Mouse (Mus musculus): Measurements from ENCODE around the gene Wfdc9. TPM values are rescaled to one million over a fixed set of nuclear protein-coding genes. Genes with fewer than 3 reads are reported as not detected.

Wfdc9 gene
- polyA plus RNA-seq (2017; shearing (Covaris generic)), result not detected

GRCm38 (mm10) chr2:164656483-164656882 is at the start of gene Wfdc9:
TSS of gene Wfdc9 (minus strand) at chr2:164656583.
- no peak for ATAC-seq

GRCm38 (mm10) chr2:164705991-164706390 is 49.6 kb upstream of the Wfdc9 start:
- no peak for ATAC-seq

DNA sequence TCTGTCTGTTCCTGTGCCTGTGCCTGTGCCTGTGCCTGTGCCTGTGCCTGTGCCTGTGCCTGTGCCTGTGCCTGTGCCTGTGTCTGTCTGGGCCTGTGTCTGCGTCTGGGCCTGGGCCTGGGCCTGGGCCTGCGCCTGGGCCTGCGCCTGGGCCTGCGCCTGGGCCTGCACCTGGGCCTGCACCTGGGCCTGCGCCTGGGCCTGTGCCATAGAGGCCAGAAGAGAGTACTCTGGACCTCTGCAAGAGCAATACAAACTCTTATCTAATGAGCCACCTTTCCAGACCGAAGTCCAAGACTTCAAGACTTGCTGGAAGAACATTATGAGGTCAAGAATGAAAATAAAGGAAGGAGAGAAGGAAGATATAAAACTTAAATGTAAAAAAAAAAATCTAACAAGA is 48.9 kb upstream of the Wfdc9 start:
- ATAC-seq, result no peak

DNA sequence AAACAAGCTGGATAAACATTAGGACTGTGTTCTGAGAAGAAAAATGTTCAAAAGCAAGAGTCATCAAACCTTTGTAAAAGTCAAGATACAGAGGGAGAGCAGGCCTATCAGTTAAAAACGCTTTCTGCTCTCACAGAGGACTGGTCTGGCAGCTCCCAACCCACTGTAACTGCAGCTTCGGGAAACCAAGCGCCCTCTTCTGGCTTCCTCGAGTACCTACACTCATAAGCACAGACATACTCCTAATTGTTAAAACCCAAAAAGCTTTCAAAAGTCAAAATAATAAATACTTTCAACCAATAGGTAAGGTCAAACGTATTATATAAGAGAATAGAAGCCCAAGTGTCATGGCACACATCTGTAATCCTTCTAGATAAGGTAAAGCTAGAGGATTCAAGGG is 47.9 kb upstream of the Wfdc9 start:
- no peak for ATAC-seq

DNA sequence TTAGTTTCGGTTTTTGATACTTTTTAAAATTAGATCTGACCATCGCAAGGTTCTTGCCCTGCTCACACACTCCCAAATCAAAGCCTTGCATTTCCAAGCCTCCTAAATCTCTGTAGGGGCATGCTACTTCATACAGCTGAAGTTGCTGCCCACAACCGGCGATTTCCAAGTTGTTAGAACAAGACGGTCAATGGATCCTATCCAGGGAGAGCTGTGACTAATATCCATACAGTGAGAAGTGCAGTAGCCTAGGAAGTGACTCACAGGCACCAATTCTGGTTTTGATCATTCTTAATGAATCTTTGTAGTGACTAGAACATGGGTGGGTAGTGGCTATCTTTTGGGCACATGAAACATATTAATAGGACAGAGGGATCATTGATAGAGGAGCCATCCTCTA is 45.4 kb upstream of the Wfdc9 start:
- ATAC-seq, result no peak

DNA sequence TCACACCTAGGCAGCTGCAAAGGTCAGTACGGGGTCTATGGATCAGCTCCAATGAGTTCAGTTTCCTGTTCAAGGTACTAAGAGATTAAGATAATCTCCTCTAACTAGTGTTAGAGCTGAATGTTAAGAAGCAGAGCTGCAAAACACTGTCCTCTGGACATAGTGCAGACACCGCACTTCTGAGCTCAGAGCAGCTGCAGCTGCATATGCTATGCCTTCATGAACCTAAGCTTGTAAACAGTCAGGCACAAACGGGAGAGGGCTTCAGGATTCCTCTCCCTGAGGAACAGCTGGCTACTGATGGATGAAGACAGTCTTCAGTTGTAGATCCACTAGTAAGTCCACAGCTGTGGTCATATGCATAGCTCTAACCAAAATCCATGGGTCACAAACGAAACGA is 44.6 kb upstream of the Wfdc9 start:
- ATAC-seq, result no peak

DNA sequence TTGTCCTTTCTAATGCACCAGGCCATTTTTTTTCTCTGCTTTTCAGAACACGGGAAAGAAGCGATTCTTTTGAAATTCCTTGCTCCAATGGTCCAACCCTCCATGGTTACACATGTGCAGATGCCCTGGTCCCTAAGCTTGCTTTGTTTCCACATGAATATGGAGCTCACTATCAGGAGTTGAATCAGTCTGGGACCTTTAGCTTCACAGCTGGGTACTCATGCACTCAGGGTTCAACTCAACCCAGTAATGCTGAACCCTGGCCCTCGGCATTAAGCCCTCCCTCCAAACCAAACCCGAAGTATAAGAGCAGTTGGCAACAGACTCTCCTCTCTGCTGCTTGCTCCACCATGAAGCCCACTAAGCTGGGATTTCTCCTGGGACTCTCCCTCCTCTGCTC is 41.8 kb upstream of the Wfdc9 start, which contains the start of gene Spint4:
TSS of gene Spint4 (plus strand) at position 301 of the 400 bp plus-strand sequence.
- ATAC-seq, result no peak

GRCm38 (mm10) chr2:164684807-164685206 is 28.4 kb upstream of the Wfdc9 start, which contains the start of gene Wfdc13:
TSS of gene Wfdc13 (plus strand) at chr2:164685107.
- no peak for ATAC-seq

DNA sequence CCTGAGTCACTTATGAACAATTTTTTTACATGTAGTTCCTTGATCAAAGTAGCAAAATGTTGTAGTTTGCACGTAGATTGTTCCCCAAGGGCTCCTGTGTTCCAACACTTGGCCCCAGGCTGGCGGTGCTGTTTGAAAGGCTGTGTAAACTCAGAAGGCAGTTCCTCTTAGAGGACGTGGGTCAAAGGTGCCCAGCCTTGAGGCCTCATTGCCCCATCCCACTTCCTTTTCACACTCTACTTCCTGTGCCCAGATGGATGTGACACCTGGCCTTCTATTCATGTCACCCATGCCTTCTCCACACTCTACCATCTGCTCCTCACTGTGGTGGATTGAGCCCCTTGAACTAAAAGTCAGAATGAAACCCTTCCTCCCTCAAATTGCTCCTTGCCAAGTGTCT is 23.5 kb upstream of the Wfdc9 start:
- ATAC-seq, result no peak

DNA sequence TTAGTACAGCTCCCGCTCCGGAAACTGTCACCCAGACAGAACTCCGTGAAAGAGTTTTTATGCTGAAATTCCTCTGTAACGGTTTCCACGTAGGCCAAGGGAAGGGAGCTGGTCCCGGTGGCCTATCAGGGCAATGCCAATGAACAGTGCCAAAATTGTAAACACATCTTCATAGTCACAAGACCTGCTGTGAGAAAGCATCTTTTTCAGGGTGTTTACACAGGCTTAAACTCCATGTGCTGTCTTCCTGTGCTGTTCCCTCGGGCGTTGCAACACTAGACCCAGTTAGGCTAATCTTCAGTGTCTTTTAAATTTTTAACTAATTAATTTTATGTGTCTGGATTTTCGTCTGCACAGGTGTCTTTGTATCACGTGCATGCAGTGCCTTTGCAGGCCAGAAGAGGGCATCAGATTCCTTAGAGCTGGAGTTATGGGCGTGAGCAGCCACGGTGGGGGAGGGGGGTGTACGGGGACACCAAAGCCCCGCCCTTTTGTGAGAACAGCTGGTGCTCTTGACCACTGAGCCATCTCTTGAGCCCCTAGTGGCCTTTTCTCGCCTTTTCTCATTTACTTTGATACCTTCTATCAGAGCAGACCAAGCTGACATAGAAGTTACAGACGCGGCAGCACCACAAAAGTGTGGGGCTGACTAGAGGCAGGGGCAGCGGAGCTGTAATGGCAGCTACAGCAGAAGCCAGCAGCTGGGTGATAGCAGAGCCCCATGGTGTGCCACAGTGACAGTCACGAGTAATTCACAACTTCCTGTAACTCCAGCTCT is 22.7 kb upstream of the Wfdc9 start:
- ATAC-seq, result peak; percentile 45

- no peak for ATAC-seq
These were observed 20.7 kb upstream of the Wfdc9 start for GRCm38 (mm10) chr2:164676916-164677685.

DNA sequence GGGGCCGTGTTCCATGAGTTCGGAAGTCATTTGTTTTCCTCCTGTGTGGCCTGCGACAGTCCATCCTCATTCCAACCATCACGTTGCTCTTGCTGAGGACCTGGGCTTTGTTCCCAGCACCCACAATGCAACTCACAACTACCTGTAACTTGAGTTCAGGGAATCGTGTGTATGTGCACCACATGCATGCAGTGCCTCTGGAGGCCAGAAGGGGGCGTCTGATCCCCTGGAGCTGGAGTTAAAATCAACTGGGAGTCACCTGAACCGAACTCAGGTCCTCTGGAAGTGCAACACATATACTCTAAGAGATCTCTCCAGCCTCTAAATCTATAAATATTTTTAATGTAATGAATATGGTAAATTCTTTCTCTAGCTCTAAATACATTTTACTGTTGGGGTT is 19.7 kb upstream of the Wfdc9 start:
- ATAC-seq, result no peak

GRCm38 (mm10) chr2:164673987-164674386 is 17.6 kb upstream of the Wfdc9 start, which contains the start of gene Wfdc11:
TSS of gene Wfdc11 (minus strand) at chr2:164674087.
- no peak for ATAC-seq

- ATAC-seq, result no peak
These were observed 14.6 kb upstream of the Wfdc9 start for GRCm38 (mm10) chr2:164670938-164671337.

- no peak for ATAC-seq
These were observed 13.9 kb upstream of the Wfdc9 start for GRCm38 (mm10) chr2:164670261-164670660.

DNA sequence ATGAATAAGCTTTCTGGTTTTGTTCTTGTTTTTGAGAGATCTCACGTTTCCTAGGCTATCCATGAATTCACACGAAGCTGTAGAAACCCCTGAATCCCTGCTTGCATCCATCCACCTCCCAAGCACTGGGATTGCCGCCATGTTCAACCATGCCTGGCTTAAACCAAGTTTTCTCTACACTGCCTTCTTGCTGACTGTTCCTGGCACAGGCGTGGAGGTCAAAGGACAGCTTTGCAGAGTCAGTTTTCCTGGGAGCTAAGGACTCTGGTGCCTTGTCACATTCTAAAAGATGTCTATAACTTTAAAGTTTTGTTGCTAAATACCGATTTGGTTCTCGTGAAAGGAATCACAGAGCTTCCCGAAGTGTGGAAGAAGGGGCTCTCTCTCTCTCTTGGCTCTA is 8.5 kb upstream of the Wfdc9 start:
- no peak for ATAC-seq

GRCm38 (mm10) chr2:164655858-164656257 is 525 bp downstream of the Wfdc9 start, which contains the start of gene Wfdc10:
TSS of gene Wfdc10 (plus strand) at chr2:164656046.
- ATAC-seq, result no peak

DNA sequence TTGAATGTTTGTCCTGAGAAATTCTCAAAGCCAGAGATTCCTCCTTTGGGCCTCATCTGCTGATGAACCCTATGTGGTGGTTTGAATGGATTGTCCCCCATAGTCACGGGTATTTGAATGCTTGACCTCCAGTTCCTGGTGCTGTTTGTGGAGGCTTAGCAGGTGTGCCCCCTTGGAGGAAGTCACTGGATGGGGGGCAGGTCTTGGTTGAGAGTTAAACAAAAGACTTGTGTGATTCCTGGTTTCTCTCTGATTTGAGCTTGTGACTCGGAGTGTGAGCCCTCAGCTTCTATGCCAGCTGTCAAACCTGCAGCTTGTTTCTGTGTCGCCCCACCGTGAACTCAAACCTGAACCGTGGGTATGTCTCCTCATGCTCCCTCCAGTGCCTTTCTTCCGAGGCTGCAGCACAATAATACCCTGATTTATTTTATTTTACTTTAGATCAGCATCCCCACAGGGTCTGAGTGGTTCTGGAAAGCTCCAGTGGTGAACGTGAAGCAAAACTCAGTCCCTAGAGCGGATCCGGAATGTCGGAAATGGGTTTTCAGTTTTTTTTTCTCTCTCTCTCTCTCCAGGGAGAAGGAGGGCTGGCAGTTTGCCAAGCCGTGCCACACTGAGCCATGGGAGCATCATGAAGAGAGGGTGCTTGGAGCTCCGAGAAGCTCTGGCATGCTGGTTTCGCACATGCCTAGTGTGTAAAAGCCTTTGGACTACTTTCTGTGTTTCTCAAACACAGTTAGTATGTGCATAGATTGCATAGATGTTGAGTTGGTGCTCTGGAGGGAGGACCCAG is 14.3 kb downstream of the Wfdc9 start:
- no peak for ATAC-seq

DNA sequence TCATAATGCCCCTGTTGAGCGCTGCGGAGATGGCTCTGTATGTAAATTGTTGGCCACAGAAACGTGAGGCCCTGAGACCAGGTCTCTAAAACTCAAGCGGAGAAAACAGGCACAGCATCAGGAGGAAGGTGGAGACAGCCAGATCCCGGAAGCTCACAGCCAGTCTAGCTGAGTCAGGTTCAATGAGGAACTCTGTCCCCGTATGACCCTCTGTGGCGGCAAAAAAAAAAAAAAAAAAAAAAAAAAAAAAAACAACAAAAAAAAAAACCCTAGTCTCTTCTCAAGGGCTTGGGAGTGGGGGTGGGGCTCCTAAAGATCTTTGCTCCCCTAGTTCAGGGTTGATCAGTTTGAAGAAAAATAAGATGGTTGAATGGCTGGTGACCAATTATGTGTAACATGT is 15.3 kb downstream of the Wfdc9 start:
- ATAC-seq, result no peak

- no peak for ATAC-seq
These were observed 17.7 kb downstream of the Wfdc9 start, which contains the start of gene Wfdc16 for GRCm38 (mm10) chr2:164638696-164639095. TSS of gene Wfdc16 (minus strand) at chr2:164638796.

DNA sequence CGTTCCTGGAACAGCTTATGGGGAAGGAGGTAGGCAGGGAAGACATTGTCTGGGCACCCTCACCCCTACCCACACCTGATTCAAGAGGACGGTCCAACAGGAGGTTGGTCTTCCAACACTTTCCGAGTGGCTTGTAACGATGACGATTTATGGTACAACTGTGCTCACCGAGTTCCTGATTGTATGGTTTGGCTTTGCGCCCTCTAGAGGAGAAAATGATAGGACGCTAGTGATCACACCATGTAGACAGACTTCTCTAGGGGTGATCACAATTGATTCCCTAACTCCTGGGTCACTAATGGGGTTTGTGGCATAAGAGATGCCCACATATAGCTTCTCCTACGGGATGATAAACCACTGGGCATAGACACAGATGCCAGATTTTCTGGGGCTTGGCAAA is 21.1 kb downstream of the Wfdc9 start:
- no peak for ATAC-seq

GRCm38 (mm10) chr2:164621775-164622174 is 34.6 kb downstream of the Wfdc9 start:
- no peak for ATAC-seq

- ATAC-seq, result no peak
These were observed 37.3 kb downstream of the Wfdc9 start for GRCm38 (mm10) chr2:164619050-164619449.

Measured in CD4-positive, CD25-positive, alpha-beta regulatory T cell, adult 4 months (primary cell).